Mouse (Mus musculus) CH12.LX (cell line): ENCODE results near the gene Meiob.

Experiments
- CTCF ChIP-seq, 2 experiments: IDR thresholded peaks in 1 of 2; conservative IDR thresholded peaks in 1 of 2; 2 replicates each; pipeline ENCODE4 v1.5.1; 2011 to 2012; ENCODE audit warnings: low read depth in 2 of 2, low read length in 2 of 2, improper control_type of control experiment in 1 of 2, inconsistent platforms in 1 of 2, mild to moderate bottlenecking in 1 of 2, moderate library complexity in 1 of 2
- ETS1 ChIP-seq: conservative IDR thresholded peaks from 2 replicates; pipeline ENCODE4 v1.6.1; 2012; ENCODE audit warnings: low read depth, mild to moderate bottlenecking, inconsistent platforms, low read length, improper control_type of control experiment, moderate library complexity
- GABPA ChIP-seq: IDR thresholded peaks from 2 replicates; pipeline ENCODE4 v1.6.1; 2012; ENCODE audit warnings: low read depth, low read length, improper control_type of control experiment, inconsistent platforms; ENCODE audit not compliant: insufficient replicate concordance
- MAX ChIP-seq: IDR thresholded peaks from 2 replicates; pipeline ENCODE4 v1.6.1; 2011; ENCODE audit warnings: low read length, improper control_type of control experiment
- MYC ChIP-seq: IDR thresholded peaks from 2 replicates; pipeline ENCODE4 v1.6.1; 2011; ENCODE audit warnings: low read depth, mild to moderate bottlenecking, improper control_type of control experiment, low read length
- POLR2A ChIP-seq: IDR thresholded peaks from 2 replicates; pipeline ENCODE4 v1.6.1; 2011; ENCODE audit warnings: low read depth, mild to moderate bottlenecking, improper control_type of control experiment, low read length
- SMC3 ChIP-seq: IDR thresholded peaks from 2 replicates; pipeline ENCODE4 v1.6.1; 2011; ENCODE audit warnings: low read depth, low read length, improper control_type of control experiment
- TCF12 ChIP-seq: IDR thresholded peaks from 2 replicates; pipeline ENCODE4 v1.6.1; 2014; ENCODE audit warnings: low read depth, mild to moderate bottlenecking, inconsistent platforms, low read length, improper control_type of control experiment
- UBTF ChIP-seq: IDR thresholded peaks from 2 replicates; pipeline ENCODE4 v1.6.1; 2012; ENCODE audit warnings: low read depth, mild to moderate bottlenecking, inconsistent platforms, low read length, improper control_type of control experiment, moderate library complexity
- ZC3H11A ChIP-seq: IDR thresholded peaks from 2 replicates; pipeline ENCODE4 v1.6.1; 2012; ENCODE audit warnings: low read depth, mild to moderate bottlenecking, inconsistent platforms, low read length, improper control_type of control experiment

GRCm38 (mm10) chr17:24840341-24840740 lies 36.3 kb downstream of the Meiob start:
- TF ChIP-seq CTCF (conservative IDR thresholded peaks at IDR 0.05 in 1 of 2, IDR thresholded peaks at IDR 0.05 in 1 of 2; ENCODE audit: low read depth in 2 of 2, low read length in 2 of 2) (no peak), ZC3H11A (no peak), MAX (no peak), GABPA (no peak), UBTF (no peak), SMC3 (no peak), ETS1 (no peak), MYC (no peak), POLR2A (no peak), TCF12 (no peak)
